Mouse (Mus musculus) heart, embryonic 14.5 days (tissue): ENCODE measurements around the gene Jmjd8. TPM values are rescaled to one million over a fixed set of nuclear protein-coding genes. Genes with fewer than 3 reads are reported as not detected.
A peak's percentile ranks its signal among the peaks of the same experiment; 100 is the strongest.

Experiments
- ATAC-seq: fragments of 200-750 bp; cut with Nextera tagmentation; 2 replicates; pipeline ENCODE4 v1.8.0; 2017; ENCODE audit warnings: low read depth, moderate TSS enrichment; ENCODE audit not compliant: insufficient number of reproducible peaks, insufficient read depth, low FRiP score
- H3K27ac ChIP-seq, 2 experiments: fragments of 200-500 bp in 1 of 2; fragments of 300-500 bp in 1 of 2; sonication (generic) in 1 of 2; replicated peaks in 1 of 2; 2 replicates each; pipeline ENCODE4 v1.5.1; 2012 to 2014; ENCODE audit warnings: low read depth in 2 of 2, low read length in 2 of 2, control low read depth in 1 of 2, mild to moderate bottlenecking in 1 of 2, mixed read lengths in 1 of 2; ENCODE audit not compliant: control insufficient read depth in 1 of 2, insufficient read depth in 1 of 2
- H3K27me3 ChIP-seq: fragments of 300-500 bp; sonication (generic); 2 replicates; pipeline ENCODE4 v1.6.1; 2014; ENCODE audit warnings: mild to moderate bottlenecking, low read length, control low read depth; ENCODE audit not compliant: control insufficient read depth, insufficient read depth
- H3K36me3 ChIP-seq: fragments of 300-500 bp; sonication (generic); 2 replicates; pipeline ENCODE4 v1.6.1; 2014; ENCODE audit warnings: mild to moderate bottlenecking, control low read depth, low read length, mixed read lengths; ENCODE audit not compliant: control insufficient read depth, insufficient read depth
- H3K4me1 ChIP-seq, 2 experiments: fragments of 200-500 bp in 1 of 2; fragments of 300-500 bp in 1 of 2; sonication (generic) in 1 of 2; 2 replicates each; pipeline ENCODE4 v1.6.1; 2012 to 2014; ENCODE audit warnings: low read length in 2 of 2, control low read depth in 1 of 2, mixed read lengths in 1 of 2; ENCODE audit not compliant: control insufficient read depth in 2 of 2, insufficient read depth in 2 of 2
- H3K4me2 ChIP-seq: fragments of 300-500 bp; sonication (generic); 2 replicates; pipeline ENCODE4 v1.6.1; 2014; ENCODE audit warnings: mild to moderate bottlenecking, low read length
- H3K4me3 ChIP-seq, 2 experiments: fragments of 200-500 bp in 1 of 2; fragments of 300-500 bp in 1 of 2; sonication (generic) in 1 of 2; 2 replicates each; pipeline ENCODE4 v1.5.1; 2012 to 2014; ENCODE audit warnings: low read length in 2 of 2, mild to moderate bottlenecking in 2 of 2, control low read depth in 1 of 2, low read depth in 1 of 2, moderate library complexity in 1 of 2; ENCODE audit not compliant: control insufficient read depth in 1 of 2, insufficient read depth in 1 of 2
- H3K9ac ChIP-seq: fragments of 300-500 bp; sonication (generic); 2 replicates; pipeline ENCODE4 v1.6.1; 2014; ENCODE audit warnings: mild to moderate bottlenecking, low read length
- H3K9me3 ChIP-seq: fragments of 300-500 bp; sonication (generic); 2 replicates; pipeline ENCODE4 v1.6.1; 2016; ENCODE audit warnings: low read length, control low read depth; ENCODE audit not compliant: control insufficient read depth
- WGBS: fragments of 180-500 bp; shearing (Covaris S2); extraction: QIAGEN DNeasy Blood & Tissue Kit; methylation state at CpG from one replicate; pipeline ENCODE4 v1.1.7; 2014; 5-methylcytosine and 5-hydroxymethylcytosine counted together
- polyA plus RNA-seq: library from polyadenylated mRNA; unstranded; fragments of >200 nt; fragmentation: Nextera tagmentation; extraction: Ambion mirVana; gene quantifications from 2 replicates; pipeline ENCODE4 v1.2.1, GENCODE M21; 2014

Jmjd8 gene
- 28.8 and 30.0 TPM in 2 replicates for polyA plus RNA-seq

DNA sequence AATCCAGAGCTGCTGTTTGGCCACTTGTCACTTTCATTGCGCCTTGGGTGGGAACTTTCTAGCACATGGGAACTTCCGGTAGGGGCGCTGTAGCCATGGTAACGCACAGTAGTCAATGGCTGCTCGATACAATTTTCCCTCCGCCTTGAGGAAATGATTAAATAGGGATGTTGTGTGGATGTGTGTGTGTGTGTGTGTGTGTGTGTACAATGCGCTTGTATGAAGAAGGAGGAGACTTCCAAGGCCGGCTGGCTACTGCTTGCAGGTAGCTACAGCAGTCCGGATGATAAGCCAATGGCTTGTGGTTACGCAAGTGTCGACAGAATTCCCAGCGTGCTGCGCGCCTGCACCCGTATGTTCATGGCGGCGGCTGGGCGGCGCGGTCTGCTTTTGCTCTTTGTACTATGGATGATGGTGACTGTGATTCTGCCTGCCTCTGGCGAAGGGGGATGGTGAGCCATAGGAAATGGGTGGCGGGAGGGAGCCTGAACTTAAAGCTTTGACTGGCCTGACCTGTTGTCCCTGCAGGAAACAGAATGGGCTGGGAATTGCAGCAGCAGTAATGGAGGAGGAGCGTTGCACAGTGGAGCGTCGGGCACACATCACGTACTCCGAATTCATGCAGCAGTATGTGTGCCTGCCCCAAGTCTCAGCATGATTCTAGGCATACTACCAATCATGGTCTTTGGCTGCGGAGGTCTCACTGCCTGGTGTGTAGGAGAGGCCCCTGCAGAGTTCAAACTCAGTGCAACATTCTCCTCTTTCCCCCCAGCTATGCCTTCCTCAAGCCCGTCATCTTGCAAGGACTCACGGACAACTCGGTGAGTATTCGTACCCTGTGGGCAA, at the start of gene Jmjd8:
Gene Jmjd8 (plus strand): TSS at position 156 of the 846 bp plus-strand sequence.
- Histone ChIP-seq H3K4me2 (peak within 1 kb of the TSS; percentile 70), H3K4me3 (peak within 1 kb of the TSS; percentile 54 to 72), H3K9me3 (no peaks in the 10 kb centered on the region), H3K9ac (peak within 1 kb of the TSS; percentile 77), H3K27ac (peak within 1 kb of the TSS; percentile 75 to 85), H3K36me3 (peaks cover 48% of the 10 kb centered on the region), H3K27me3 (no peaks in the 10 kb centered on the region), H3K4me1 (peaks cover 24 to 38% of the 10 kb centered on the region in 2 experiments)
- ATAC-seq: no peak
- WGBS: 1% methylated on average over 32 of the region's 32 CpGs

DNA sequence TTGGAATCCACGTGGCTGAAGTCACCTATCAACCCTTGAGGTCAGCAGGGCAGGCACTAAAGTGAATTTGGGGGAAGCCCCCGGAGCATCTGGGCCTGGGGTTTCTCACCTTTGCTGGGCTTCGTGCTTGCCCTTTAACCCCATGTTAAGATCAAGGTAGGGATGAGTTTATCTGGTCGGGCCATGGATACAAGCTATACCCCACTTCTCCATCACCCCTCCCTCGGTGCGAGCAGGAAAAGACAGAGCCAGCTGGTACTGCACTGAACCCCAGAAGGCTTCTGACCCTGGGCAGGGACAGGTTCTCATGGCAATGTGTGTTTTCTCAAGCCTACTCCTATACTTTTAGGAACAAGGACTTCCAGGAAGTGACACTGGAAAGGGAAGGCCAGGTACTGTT, 47.3 kb upstream of the Jmjd8 start:
- H3K27ac ChIP-seq: no peak overlapping the region
- ATAC-seq: no peak
- H3K9ac ChIP-seq: no peak overlapping the region
- H3K27me3 ChIP-seq: no peaks in the 10 kb centered on the region
- peaks cover 76% of the 10 kb centered on the region for H3K36me3 ChIP-seq
- no peak overlapping the region for H3K4me2 ChIP-seq
- H3K4me1 ChIP-seq: peaks cover 9 to 22% of the 10 kb centered on the region in 2 experiments
- WGBS: 81% methylated on average over 6 of the region's 6 CpGs
- H3K9me3 ChIP-seq: no peaks in the 10 kb centered on the region
- H3K4me3 ChIP-seq: no peak overlapping the region

GRCm38 (mm10) chr17:25783086-25783485, 45.6 kb upstream of the Jmjd8 start:
- no peak overlapping the region for H3K4me3 ChIP-seq
- no peaks in the 10 kb centered on the region for H3K27me3 ChIP-seq
- 59% methylated on average over 7 of the region's 7 CpGs for WGBS
- H3K4me2 ChIP-seq: no peak overlapping the region
- no peak for ATAC-seq
- H3K9me3 ChIP-seq: no peaks in the 10 kb centered on the region
- H3K9ac ChIP-seq: peak overlapping the region; percentile 3
- peak overlapping the region; percentile 34 to 48; a peak in 1 of 4 replicates for H3K27ac ChIP-seq
- H3K36me3 ChIP-seq: peaks cover 72% of the 10 kb centered on the region
- H3K4me1 ChIP-seq: peaks cover 9 to 22% of the 10 kb centered on the region in 2 experiments

DNA sequence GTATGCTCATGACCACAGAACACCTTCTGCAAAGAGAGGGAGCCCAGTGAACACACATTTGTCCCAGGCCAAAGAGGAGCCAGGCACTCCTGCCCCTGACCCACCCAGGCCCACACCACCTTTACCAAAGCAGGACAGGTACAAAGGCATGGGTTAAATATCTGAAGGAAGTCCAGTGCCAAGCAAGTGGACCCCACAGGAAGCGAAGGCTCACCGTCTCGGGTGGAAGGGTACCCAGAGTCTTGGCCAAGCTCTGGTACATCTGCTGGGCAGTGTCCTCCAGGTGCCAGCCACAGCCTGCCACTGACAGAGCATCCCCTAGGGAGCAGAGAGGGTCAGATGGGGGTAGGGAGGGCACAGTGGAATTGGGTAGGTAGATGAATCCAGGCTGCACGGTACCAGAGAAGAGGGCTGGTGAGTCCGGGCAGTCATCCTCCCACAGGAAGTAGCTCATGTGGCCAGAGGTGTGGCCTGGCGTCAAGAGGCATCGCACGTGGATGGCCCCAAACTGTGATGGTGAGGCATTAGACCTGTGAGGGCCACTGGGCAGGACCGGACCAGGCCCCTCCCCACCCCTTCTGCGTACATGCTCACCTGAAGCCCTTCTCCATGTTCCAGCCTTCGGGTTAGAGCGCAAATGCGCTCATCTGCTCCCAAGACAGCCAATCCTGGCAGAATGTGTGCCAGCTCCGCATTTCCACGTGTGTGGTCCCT, 44.6 kb upstream of the Jmjd8 start:
- H3K27ac ChIP-seq: no peak overlapping the region

DNA sequence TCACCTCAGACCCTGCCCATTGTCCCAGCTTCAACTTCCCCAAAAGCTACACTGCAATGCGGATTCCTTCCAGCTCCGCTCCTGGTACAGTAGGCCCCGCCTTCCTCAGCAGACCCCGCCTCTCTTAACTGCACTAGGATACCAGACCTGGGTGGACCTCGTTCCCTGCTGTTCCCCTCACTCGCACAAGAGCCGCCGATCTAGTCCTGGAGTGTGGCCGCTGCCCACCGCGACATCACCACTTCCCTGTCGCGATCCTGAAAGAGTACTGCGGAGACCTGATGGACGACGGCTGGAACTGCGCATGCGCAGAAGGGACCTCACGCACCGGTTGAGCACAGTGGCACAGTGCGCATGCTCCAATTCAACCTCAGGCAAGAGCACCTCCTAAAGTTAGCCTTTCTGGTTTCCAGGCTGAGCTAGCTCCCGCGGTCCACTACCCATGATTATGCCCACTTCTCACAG, 43.4 kb upstream of the Jmjd8 start, which contains the start of gene Haghl:
Gene Haghl (minus strand): TSS at position 393 of the 465 bp plus-strand sequence.
- under 1% methylated on average over 23 of the region's 23 CpGs for WGBS
- no peaks in the 10 kb centered on the region for H3K9me3 ChIP-seq
- H3K4me2 ChIP-seq: peak within 1 kb of the TSS; percentile 86
- peak; percentile 74 for ATAC-seq
- H3K27ac ChIP-seq: peak within 1 kb of the TSS; percentile 78 to 96
- H3K4me1 ChIP-seq: peaks cover 9 to 22% of the 10 kb centered on the region in 2 experiments
- H3K4me3 ChIP-seq: peak within 1 kb of the TSS; percentile 60 to 92
- peak within 1 kb of the TSS; percentile 83 for H3K9ac ChIP-seq
- H3K36me3 ChIP-seq: peaks cover 67% of the 10 kb centered on the region
- H3K27me3 ChIP-seq: no peaks in the 10 kb centered on the region

More for the DNA sequence above, 44.6 kb upstream of the Jmjd8 start:
- 81% methylated on average over 15 of the region's 15 CpGs for WGBS
- peak overlapping the region; percentile 83 for H3K9ac ChIP-seq
- peaks cover 69% of the 10 kb centered on the region for H3K36me3 ChIP-seq
- no peaks in the 10 kb centered on the region for H3K9me3 ChIP-seq
- peak overlapping the region; percentile 86 for H3K4me2 ChIP-seq
- peaks cover 9 to 22% of the 10 kb centered on the region in 2 experiments for H3K4me1 ChIP-seq
- H3K4me3 ChIP-seq: peak overlapping the region; percentile 60 to 92
- ATAC-seq: no peak
- H3K27me3 ChIP-seq: no peaks in the 10 kb centered on the region

GRCm38 (mm10) chr17:25786280-25786679, 42.4 kb upstream of the Jmjd8 start, which contains the start of gene Ccdc78:
Gene Ccdc78, plus strand, starts transcription at chr17:25786580.
- Histone ChIP-seq H3K4me1 (peaks cover 11 to 28% of the 10 kb centered on the region in 2 experiments), H3K4me2 (peak within 1 kb of the TSS; percentile 86), H3K4me3 (peak within 1 kb of the TSS; percentile 60 to 92), H3K9ac (peak within 1 kb of the TSS; percentile 83), H3K9me3 (no peaks in the 10 kb centered on the region), H3K27ac (peak within 1 kb of the TSS; percentile 78 to 96), H3K36me3 (peaks cover 59% of the 10 kb centered on the region), H3K27me3 (no peaks in the 10 kb centered on the region)
- ATAC-seq: no peak
- 79% methylated on average over 3 of the region's 3 CpGs for WGBS

DNA sequence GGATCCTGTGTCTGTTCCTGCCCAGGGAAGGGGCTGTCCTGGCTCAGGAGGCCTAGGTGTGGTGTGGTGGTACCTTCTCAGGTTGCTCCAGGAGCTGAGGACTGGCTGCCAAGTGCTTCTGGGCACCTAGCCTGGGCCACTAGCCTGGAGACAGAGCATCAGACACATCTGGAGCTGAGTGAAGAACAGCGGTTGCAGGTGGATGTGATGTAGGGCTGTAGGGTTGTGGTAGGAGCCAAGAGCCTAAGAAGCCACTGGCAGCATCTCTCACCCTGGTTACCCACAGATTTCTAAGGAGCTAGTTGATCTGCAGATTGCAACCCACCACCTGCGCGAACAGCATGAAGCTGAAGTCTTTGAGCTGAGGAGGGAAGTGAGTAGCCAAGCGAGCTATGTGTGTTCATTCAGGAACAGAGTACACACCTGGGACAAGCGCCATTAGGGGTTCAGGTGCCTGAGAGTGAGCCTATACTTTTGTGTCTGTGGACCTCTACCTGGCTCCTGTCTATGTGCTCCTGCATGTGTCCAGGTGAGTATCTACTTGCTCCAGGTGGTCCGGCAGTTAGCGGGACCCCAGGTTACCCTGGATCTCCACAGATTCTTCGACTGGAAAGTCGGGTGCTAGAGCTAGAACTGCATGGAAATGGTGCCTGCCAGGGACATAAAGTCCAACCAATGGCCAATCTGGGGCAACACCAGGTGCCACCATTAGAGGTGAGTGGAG, 41.7 kb upstream of the Jmjd8 start:
- Histone ChIP-seq H3K36me3 (peaks cover 53% of the 10 kb centered on the region), H3K4me2 (no peak overlapping the region), H3K27ac (no peak overlapping the region), H3K27me3 (no peaks in the 10 kb centered on the region), H3K9ac (no peak overlapping the region), H3K4me1 (peaks cover 13 to 33% of the 10 kb centered on the region in 2 experiments), H3K4me3 (no peak overlapping the region), H3K9me3 (no peaks in the 10 kb centered on the region)
- ATAC-seq: no peak
- WGBS: 93% methylated on average over 9 of the region's 9 CpGs
